Mouse (Mus musculus) small intestine, adult 2 months (tissue): Measurements from ENCODE around the gene Cerk. TPM values are rescaled to one million over a fixed set of nuclear protein-coding genes. Genes with fewer than 3 reads are reported as not detected.

Experiments
- H3K27ac ChIP-seq: fragments of 200-500 bp; 2 replicates; pipeline ENCODE4 v1.5.1; 2012; ENCODE audit warnings: low read depth, low read length, control low read depth, inconsistent platforms; ENCODE audit not compliant: insufficient read depth
- H3K27me3 ChIP-seq: fragments of 200-500 bp; 2 replicates; pipeline ENCODE4 v1.6.1; 2012; ENCODE audit warnings: mild to moderate bottlenecking, moderate library complexity, low read length, inconsistent platforms; ENCODE audit not compliant: control insufficient read depth, insufficient read depth
- H3K36me3 ChIP-seq: fragments of 200-500 bp; 2 replicates; pipeline ENCODE4 v1.6.1; 2012; ENCODE audit warnings: mild to moderate bottlenecking, low read length, control low read depth, inconsistent platforms; ENCODE audit not compliant: control insufficient read depth, insufficient read depth
- H3K4me1 ChIP-seq: fragments of 200-500 bp; 2 replicates; pipeline ENCODE4 v1.6.1; 2012; ENCODE audit warnings: low read length, inconsistent platforms, mixed read lengths; ENCODE audit not compliant: control insufficient read depth, insufficient read depth, insufficient read length
- H3K4me3 ChIP-seq: fragments of 200-500 bp; 2 replicates; pipeline ENCODE4 v1.5.1; 2012; ENCODE audit warnings: low read depth, mild to moderate bottlenecking, control low read depth, inconsistent platforms, low read length, moderate library complexity
- CTCF ChIP-seq: fragments of 200-500 bp; IDR thresholded peaks from 2 replicates; pipeline ENCODE4 v1.5.1; 2012; ENCODE audit warnings: low read depth, mild to moderate bottlenecking, control low read depth, inconsistent platforms, low read length, moderate library complexity, mixed read lengths; ENCODE audit not compliant: insufficient replicate concordance, insufficient read length; ENCODE audit errors: extremely low read depth
- POLR2A ChIP-seq: fragments of 200-500 bp; IDR thresholded peaks from 2 replicates; pipeline ENCODE4 v1.6.1; 2012; ENCODE audit warnings: low read depth, mild to moderate bottlenecking, control low read depth, inconsistent platforms, low read length, moderate library complexity
- WGBS: fragments of 180-500 bp; shearing (Covaris S2); methylation state at CpG from one replicate; pipeline ENCODE4 v1.1.7; 2018; 5-methylcytosine and 5-hydroxymethylcytosine counted together
- polyA plus RNA-seq: library from polyadenylated mRNA; depleted of rRNA; stranded (reverse); fragments of >200 nt; gene quantifications from 2 replicates; pipeline ENCODE4 v1.2.3, GENCODE M21; 2012

Cerk gene
- polyA plus RNA-seq, 1 experiment = 47.8 TPM

DNA sequence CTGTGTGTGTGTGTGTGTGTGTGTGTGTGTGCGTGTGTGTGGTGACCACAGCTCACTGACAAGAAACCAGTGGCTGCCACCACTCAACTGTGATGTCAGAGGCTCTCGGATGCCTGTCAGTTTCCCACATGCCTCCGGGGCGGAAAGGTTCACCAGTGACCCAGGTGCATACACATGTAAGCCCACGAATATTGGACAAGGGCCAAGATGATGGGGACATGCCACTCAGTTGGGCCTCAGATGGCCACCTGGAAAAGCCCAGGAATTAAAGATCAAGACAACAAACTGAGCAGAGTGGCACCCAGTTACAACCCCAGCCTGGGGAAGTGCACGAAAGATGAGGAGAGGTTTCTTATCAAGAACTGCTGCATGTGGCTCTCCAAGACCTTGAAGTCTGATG, 13.4 kb downstream of the Cerk start:
- 30% methylated on average over 6 of the region's 6 CpGs for WGBS
- Histone ChIP-seq H3K27me3 (no peaks in the 10 kb centered on the region), H3K4me1 (peaks cover 62% of the 10 kb centered on the region), H3K36me3 (no peaks in the 10 kb centered on the region), H3K27ac (peak overlapping the region; percentile 70), H3K4me3 (no peak overlapping the region)
- TF ChIP-seq POLR2A (no peak), CTCF (no peak)

DNA sequence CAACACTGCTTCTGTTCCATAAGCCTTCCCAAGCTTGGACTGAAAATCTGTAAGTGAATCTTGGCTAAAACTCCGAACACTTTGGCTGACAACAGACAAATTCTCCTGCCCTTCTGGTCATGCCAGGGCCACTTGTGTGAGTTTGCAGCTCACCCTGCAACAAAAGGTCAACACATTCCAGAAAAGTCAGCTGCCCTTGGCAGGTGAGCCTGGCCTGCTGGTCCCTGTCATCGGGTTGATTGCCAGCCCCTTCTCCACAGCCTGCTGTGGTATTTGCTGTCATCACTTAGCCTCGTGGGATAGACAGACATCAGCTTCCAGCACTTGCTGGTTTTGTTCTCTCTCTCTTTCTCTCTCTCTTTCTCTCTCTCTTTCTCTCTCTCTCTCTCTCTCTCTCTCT, 13.8 kb downstream of the Cerk start:
- H3K27ac ChIP-seq = no peak overlapping the region

GRCm38 (mm10) chr15:86171316-86171715, 14.6 kb downstream of the Cerk start:
- H3K36me3 ChIP-seq = 0 out of 2 replicates have a peak, but pooled peaks cover under 1% of the 10 kb centered on the region
- no peak overlapping the region for H3K4me3 ChIP-seq
- H3K27ac ChIP-seq = no peak overlapping the region
- WGBS = 86% methylated on average over 12 of the region's 12 CpGs
- TF ChIP-seq CTCF (no peak), POLR2A (no peak)
- peaks cover 52% of the 10 kb centered on the region for H3K4me1 ChIP-seq
- H3K27me3 ChIP-seq = no peaks in the 10 kb centered on the region

More for the DNA sequence above, 13.8 kb downstream of the Cerk start:
- Histone ChIP-seq H3K4me3 (no peak overlapping the region), H3K36me3 (no peaks in the 10 kb centered on the region), H3K4me1 (peaks cover 59% of the 10 kb centered on the region), H3K27me3 (no peaks in the 10 kb centered on the region)
- no peak for TF ChIP-seq POLR2A
- TF ChIP-seq CTCF = no peak
- 38% methylated on average over 3 of the region's 3 CpGs for WGBS

DNA sequence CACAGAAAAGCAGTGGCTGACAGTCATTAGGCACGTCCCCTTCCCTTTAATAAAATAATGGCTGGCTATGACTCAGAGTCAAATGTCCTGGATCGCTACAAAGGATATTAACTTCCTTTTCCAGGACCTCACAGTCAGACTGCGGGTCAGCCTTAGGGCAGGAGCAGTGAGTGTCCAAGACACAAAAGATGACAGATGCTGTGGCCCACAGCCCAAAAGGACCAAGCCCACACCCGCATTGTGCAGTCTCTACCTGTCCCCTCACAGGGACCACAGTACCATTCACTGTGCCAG, 16.2 kb downstream of the Cerk start:
- H3K4me3 ChIP-seq = no peak overlapping the region
- H3K36me3 ChIP-seq = peaks cover 7% of the 10 kb centered on the region
- no peaks in the 10 kb centered on the region for H3K27me3 ChIP-seq
- peaks cover 40% of the 10 kb centered on the region for H3K4me1 ChIP-seq
- WGBS = 64% methylated on average over 4 of the region's 4 CpGs
- H3K27ac ChIP-seq = peak overlapping the region; percentile 52; the same call in 1 of the 2 replicates
- no peak for TF ChIP-seq CTCF
- no peak for TF ChIP-seq POLR2A

DNA sequence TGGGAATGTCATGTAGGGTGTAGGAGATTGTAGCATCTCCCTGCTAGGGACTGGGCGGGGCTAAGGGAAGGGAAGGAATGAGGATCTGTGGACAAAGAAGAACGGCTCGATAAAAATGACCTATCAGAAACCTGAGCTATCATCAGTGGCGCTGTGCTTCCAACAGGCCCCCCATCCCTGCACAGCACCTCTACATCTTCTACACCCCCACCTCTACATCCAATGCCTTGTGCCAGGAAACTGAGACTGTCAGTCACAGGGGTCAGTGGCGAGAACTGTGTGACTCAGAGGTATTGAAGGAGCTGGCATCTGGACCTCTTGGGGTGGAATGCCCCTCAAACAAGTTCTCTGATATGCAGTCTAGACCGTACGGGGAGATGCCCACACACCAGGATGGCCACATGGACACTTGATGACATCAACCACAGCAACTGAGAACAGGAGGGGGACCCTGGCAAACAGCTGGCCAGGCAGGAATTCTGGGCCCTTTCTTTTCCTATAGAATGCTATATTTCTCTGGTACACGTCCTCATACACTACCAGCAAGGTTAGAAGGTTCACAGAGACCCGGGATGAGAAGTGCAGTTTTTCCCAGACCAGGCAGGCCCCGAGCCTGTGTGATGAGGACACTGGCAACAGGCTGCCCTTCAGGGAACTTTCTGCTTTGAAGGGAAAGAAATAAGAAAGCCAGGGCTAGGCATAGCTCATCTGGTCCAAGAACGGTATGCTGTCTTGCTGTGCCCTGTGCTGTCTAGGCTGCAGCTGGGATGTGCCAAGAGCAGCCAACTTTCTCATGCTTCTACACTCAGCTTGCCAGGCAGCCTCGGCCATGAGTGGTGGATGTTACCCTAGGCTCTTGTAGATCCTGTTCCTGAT, 16.8 kb downstream of the Cerk start:
- Histone ChIP-seq H3K4me3 (no peak overlapping the region), H3K4me1 (peaks cover 34% of the 10 kb centered on the region), H3K36me3 (peaks cover 11% of the 10 kb centered on the region), H3K27ac (peak overlapping the region; percentile 52), H3K27me3 (no peaks in the 10 kb centered on the region)
- WGBS = 81% methylated on average over 12 of the region's 12 CpGs
- TF ChIP-seq CTCF (no peak), POLR2A (no peak)

DNA sequence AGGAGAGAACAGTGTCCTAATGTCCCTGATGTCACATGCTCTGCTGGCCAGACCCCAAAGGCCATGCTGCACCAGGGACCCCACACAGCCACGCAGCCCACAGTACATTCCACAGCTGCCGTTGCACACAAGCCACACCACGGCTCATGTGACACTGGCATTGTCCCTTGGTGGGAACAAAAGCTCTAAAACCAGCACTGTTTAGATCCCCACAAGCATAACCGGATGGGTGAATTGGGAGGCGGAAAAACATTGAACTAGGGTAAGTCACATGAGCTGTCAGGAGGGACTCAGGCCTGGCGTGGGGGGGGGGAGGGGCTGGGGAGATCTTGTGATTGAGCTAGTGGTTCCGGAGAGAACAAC, 17.5 kb downstream of the Cerk start:
- Histone ChIP-seq H3K27me3 (no peaks in the 10 kb centered on the region), H3K36me3 (peaks cover 14% of the 10 kb centered on the region), H3K4me3 (no peak overlapping the region), H3K4me1 (peaks cover 27% of the 10 kb centered on the region), H3K27ac (0 out of 2 replicates have a peak overlapping the region, but pooled peaks have one; percentile 27)
- TF ChIP-seq POLR2A = no peak
- WGBS = 70% methylated on average over 7 of the region's 7 CpGs

DNA sequence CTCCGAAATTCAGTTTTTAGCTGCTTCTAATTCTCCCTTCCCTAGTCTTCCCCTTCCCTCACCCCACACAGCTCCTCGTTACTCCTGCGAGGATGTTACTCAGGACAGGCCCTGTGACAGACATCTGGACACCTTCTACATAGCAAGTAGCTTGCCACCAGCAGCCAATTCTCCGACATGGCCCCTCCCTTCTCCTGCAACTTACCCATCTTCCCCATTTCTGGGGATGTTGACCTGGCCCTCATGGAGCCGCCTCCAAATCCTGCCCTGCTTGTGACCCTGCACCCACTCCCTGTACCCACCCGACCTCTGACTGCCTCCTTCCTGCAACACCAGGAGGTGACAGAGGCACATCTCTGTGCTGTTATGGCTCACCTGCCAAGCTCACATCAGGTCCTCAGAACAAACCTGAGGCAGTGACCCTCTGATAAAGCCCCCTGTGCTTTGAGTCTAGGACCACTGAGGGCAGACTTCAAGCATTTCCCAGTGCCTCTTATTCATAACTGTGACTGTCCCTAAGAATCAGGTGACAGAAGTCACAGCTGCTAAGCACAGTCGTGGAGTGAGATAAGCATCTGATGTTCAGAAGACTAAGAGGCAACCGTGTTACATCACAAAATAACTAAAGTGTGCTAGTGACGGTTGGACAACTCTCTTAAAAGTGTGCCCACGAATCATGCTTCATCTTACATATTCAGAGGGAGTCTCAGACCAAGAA, 18.0 kb downstream of the Cerk start:
- Histone ChIP-seq H3K4me1 (peaks cover 22% of the 10 kb centered on the region), H3K27me3 (no peaks in the 10 kb centered on the region), H3K36me3 (peaks cover 16% of the 10 kb centered on the region), H3K27ac (0 out of 2 replicates have a peak overlapping the region, but pooled peaks have one; percentile 27), H3K4me3 (no peak overlapping the region)
- WGBS = 71% methylated on average over 10 of the region's 10 CpGs
- TF ChIP-seq POLR2A = no peak
- no peak for TF ChIP-seq CTCF
